Mouse (Mus musculus) c-Kit-positive CD71-positive TER-119-negative erythroid progenitor cells, embryonic 14.5 days (primary cell): ENCODE data around the gene Krt75.
"Not testable (repeated sequence)": the region's sequence is repeated elsewhere in the genome, so short reads cannot be mapped to it uniquely, and the experiment has no call there.

ENCODE experiments used
- DNase-seq: peaks from one replicate; pipeline ENCODE4 v3.0.0-alpha.2; 2013; ENCODE audit warnings: low read depth

Krt75 gene

GRCm38 (mm10) chr15:101517161-101517560 is 56.5 kb downstream of the Krt75 start, which contains the start of gene Gm49425:
Gm49425 (minus strand) TSS chr15:101517261.
- DNase-seq: not testable (repeated sequence)
